Mouse (Mus musculus) gastrocnemius, adult 2 months (tissue): ENCODE measurements around the gene Fgfr2. TPM values are rescaled to one million over a fixed set of nuclear protein-coding genes. Genes with fewer than 3 reads are reported as not detected.

Source experiments
- DNase-seq: peaks from one replicate; pipeline ENCODE4 v3.0.0; 2022
- H3K27ac ChIP-seq: fragments of 200-600 bp; 2 replicates; pipeline ENCODE4 v1.8.1; 2022; ENCODE audit warnings: mild to moderate bottlenecking
- H3K4me3 ChIP-seq: fragments of 200-600 bp; 2 replicates; pipeline ENCODE4 v1.8.1; 2022; ENCODE audit warnings: mild to moderate bottlenecking, moderate library complexity
- CTCF ChIP-seq: fragments of 200-600 bp; IDR thresholded peaks from 2 replicates; pipeline ENCODE4 v1.8.1; 2022; ENCODE audit warnings: antibody characterized with exemption, mild to moderate bottlenecking, moderate library complexity
- intact Hi-C: fragments of 180-260 bp; cut with DNase I; formaldehyde crosslinking; loops from one replicate; pipeline ENCODE4 v1.15.1; 2025
- total RNA-seq, 2 experiments: library from RNA; stranded (reverse); gene quantifications; 2 replicates each; pipeline ENCODE4 v1.2.3; 2021

Gene Fgfr2
- total RNA-seq, 2 experiments from 2014 or later: 0.15 to 0.33 TPM

DNA sequence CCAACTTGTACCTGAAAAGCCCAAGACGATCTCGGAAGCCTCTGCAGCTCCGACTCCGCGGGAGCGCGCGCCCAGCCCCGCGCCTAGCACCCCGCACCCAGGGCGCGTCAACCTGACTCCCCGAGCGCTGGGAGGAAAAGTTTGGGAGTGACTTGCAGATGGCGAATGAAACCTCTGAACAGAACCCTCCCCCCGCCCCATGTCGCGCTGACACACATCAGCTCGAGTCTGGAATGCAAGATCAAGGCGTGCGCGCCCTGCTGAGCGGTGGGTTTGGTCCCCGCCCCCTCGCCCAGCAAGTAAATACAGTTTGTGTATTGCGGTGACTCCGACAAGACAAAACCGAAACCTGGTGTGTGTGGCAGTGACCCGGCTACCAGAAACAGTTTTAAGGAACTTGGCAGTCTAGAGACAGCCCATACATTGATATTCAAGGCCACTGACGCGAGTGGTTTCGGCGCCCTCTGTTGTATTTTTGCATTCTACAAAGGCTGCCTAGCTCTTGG is 806.1 kb downstream of the Fgfr2 start, which contains the start of gene Chst15:
Gene Chst15 (minus strand): TSS at position 193 of the 506 bp plus-strand sequence.
- peak within 1 kb of the TSS; percentile 91 for H3K4me3 ChIP-seq
- DNase-seq: peak; percentile 41
- intact Hi-C loops: no loop called here
- peak within 1 kb of the TSS; percentile 87 for H3K27ac ChIP-seq
- TF ChIP-seq CTCF: no peak

DNA sequence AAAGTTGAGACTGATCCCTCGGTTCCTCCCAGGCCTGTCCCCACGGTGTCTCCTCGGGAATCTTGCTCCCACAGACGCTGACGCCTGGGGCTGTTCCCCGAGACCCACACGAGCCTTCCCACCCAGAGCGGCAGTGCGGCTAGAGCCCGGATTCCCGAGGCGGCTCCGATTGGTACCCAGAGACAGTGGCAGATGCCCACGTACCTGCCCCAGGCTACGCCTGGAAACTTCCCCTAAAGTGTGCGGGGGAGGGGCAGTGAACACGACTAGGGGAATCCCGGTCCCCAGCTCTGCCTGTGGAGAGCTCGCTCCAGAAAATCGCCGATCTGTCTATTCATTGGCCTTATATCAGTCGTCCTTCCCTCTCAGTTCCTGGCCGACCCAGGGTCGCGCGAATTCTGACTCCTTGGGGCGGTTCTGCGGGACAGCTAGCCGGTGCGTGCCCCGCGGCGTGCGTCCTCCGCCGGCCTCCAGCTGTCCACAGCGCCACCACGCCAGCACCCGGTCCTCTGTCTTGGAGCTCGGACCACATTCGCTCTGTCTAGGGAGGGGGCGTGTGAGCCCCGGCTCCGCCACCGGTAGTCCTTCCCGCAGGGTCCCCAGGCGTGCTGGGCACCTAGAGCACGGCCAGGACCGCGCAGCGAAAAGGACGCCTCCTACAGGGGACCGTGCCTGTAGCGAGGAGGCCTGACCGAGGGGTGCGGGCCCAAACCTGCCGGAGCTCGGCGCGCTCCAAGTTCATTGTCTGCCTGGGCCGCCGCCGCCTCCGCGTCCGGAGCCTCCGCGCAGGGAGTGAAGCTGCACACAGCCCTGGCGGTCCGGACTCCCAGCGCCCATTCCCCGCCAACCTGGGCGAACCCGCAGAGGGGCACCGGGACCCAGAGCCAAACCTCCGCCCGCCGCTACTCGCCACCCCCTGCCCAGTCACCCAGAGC is 806.8 kb downstream of the Fgfr2 start:
- H3K4me3 ChIP-seq: peak overlapping the region; percentile 91
- peak; percentile 72 for DNase-seq
- intact Hi-C loops: loop anchor here (1.0 kb wide), 2 partner anchors 90 to 155 kb away; no protein-coding TSS in a partner anchor
- TF ChIP-seq CTCF: peak; percentile 55
- H3K27ac ChIP-seq: peak overlapping the region; percentile 87

DNA sequence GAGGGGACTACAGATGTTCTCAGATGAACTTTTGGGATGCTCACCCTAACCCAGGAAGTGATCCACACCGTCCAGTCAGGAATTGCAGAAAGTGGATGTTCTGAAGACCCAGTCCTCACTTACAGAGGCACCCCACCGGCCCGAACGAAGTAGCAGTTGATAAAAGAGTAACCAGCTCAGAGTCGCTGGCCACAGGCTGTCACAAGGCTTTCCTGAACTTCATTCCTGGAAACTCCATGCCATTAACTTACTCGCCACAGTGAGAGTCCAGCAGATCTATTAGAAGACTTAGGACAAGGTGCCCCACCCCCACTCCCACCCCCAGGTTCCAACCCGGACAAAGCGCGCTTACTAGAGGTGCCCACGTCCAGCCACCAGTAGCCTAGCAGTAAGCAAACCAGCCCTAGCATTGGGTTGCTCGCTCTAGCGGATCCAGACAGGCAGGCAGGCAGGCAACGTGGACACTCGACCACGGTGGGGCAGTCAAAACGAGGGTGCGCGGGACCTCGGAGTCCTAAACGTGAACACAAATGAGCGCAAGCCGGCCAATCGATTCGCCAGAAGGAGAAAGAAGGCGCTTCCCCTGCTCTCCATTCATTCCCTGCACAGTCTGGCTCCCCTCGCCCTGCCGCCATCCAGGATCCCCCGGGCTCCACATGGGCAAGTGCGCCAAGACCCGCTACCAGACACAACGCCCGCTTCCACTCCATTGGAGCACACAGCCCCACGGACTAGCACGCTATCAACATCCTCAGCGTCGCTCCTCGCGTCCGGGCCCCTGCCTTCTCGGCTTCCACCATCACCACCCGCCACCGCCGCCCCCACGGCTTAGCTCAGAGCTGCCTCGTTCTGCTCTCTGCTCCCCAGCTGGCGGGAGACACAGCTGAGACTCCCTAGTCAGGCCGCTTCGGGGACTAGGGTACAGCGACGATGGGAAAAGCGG is 807.7 kb downstream of the Fgfr2 start:
- intact Hi-C loops: loop anchor here (1.0 kb wide), 4 partner anchors 89 to 236 kb away; no protein-coding TSS in a partner anchor
- peak overlapping the region; percentile 87 for H3K27ac ChIP-seq
- DNase-seq: peak; percentile 83
- TF ChIP-seq CTCF: peak; percentile 62
- peak overlapping the region; percentile 91 for H3K4me3 ChIP-seq

DNA sequence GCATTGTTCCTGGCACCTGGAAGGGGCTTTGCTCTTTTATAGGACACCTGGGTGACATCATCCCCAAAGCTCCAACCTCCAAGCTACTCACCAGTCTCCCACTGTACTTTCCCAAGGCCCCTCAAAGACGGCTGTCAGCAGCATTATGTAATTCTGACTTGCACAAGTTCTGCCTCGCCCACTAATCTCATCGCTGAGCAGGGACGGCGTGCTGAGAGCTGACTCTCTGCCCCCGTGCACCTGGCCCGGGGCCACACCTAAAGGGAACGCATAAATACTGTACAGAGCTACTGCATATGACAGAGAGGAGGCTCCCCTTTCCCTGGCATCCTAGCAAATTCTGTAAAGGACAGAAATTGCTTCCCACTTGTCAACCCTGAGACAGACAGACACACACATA is 810.8 kb downstream of the Fgfr2 start:
- H3K4me3 ChIP-seq: no peak overlapping the region
- DNase-seq: no peak
- TF ChIP-seq CTCF: no peak
- intact Hi-C loops: no loop called here
- H3K27ac ChIP-seq: no peak overlapping the region

DNA sequence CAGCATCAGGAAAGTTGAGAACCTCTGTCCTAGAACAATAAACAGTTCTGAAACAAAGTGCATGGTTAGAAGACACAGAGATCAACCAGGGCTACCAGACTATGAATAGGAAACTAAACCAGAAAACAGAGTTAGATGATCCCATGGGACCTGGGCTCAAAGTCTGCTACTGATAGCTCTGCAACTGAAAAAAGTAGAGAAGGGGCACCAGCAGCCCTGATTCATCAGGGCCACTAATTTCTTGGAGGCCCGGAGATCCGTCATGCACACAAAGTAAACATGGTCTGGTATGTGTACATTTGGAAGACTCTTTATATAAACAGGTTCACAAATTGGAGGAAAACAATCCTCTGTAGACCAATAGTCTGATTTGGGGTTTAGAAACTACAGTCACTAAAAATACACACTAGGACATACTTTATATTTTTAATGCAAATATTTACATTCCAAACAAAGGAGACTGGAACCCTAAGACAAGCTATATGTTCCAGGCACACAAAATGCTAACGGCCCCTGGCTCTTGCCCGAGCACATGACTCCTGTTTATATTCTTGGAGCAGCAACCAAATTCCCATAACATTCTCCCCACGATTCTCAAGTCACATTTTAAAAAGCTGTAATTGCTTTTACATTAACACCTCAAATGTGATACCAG is 814.5 kb downstream of the Fgfr2 start:
- H3K4me3 ChIP-seq: no peak overlapping the region
- DNase-seq: no peak
- no peak for TF ChIP-seq CTCF
- intact Hi-C loops: no loop called here
- H3K27ac ChIP-seq: no peak overlapping the region

DNA sequence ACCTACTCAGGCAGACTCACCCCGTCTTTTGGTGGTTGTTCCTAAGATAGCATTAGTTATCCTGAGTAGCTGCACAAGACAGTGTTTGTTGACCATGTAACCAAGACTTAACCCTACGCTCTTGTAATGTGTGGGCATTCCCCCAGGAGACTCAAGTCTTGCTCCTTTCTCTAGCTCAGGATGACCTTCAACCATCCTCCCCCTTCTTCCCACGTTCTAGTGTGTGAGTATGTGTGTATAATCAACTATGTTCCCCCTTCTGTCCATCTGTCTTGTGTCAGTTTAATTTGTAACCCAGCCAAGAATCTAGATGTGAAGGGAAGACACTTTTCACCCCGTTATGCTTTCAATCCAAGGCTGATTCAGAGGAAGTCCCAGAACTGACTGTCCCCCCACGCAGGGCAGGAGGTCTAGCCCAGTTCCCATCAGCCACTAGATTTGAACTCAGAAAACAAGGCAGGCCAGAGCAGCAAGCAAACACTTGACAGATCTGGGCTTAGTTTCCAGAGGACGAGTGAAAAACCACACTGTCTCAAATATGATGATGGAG is 815.4 kb downstream of the Fgfr2 start:
- no peak for DNase-seq
- no peak overlapping the region for H3K4me3 ChIP-seq
- intact Hi-C loops: no loop called here
- no peak for TF ChIP-seq CTCF
- H3K27ac ChIP-seq: no peak overlapping the region

DNA sequence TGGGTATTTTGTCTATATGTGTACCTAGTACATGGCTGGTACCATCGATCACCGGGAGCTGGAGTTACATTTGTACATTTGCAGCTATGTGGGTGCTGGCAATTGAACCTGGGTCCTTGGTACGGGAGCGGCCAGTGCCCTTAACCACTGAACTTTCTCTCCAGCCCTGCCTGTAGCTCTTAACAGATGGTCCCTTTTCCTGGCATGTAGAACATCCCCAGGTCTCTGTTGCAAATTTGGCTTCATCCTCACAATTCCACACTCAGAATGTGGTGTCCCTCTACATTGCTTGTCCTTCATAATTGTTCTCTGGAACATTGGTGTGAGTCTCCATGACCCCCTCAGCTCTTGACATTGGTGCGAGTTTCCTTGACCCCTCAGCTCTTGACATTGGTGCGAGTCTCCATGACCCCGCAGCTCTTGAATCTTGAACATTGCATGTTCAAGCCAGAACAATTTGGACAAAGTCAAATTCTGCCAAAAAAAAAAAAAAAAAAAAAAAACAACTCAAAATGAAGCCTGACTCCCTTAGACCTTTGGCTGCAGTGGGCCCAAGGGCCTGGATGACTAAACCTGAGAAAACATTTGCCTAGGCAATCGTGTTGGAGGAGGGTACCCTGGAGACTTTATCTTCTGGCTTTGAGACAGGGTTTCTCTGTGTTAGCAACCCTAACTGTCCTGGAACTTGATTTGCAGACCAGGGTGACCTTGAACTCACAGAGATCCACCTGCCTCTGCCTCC is 816.3 kb downstream of the Fgfr2 start:
- no peak overlapping the region for H3K27ac ChIP-seq
- no peak for DNase-seq
- intact Hi-C loops: no loop called here
- H3K4me3 ChIP-seq: no peak overlapping the region
- no peak for TF ChIP-seq CTCF

DNA sequence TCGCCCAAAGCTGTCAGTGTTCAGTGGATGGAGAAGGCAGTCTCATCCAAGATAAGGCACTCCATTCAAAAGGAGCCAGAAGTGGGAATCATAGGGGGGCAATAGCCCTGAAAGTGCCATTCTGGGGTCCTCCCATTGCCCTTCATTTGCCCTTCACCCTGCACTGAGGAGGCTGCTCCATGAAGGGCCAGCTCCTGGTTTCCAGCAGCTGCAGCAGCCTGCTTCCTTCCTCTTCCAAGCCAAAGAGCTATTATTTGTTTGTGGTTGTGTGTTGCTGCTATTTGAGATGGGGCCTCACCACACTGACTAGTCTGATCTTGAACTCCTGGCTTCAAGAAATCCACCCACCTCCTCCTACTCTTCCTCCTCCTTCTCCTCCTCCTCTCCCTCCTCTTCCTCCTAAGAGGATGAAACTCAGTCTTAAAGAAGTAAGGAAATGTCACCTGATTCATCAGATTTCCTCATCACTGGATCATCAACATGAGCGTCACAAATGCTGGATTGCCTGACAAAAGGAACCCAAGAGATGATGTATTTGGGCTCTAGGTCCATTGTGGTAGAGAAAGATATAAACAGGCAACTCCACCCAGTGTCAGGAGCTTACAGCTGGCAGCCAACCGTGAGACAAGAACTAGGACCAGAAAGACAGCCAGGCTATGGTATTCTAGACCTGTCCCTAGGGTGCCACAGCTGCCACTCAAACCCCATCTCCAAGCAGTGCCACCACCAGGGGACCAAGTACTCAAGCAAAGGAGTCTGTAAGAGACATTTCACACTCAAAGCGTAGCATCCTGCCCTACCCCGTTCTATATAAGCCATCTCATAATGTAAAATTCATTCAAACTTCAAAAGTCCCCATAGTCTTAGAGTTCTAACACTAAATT is 817.4 kb downstream of the Fgfr2 start:
- intact Hi-C loops: no loop called here
- DNase-seq: no peak
- Histone ChIP-seq H3K4me3 (no peak overlapping the region), H3K27ac (no peak overlapping the region)
- TF ChIP-seq CTCF: no peak

DNA sequence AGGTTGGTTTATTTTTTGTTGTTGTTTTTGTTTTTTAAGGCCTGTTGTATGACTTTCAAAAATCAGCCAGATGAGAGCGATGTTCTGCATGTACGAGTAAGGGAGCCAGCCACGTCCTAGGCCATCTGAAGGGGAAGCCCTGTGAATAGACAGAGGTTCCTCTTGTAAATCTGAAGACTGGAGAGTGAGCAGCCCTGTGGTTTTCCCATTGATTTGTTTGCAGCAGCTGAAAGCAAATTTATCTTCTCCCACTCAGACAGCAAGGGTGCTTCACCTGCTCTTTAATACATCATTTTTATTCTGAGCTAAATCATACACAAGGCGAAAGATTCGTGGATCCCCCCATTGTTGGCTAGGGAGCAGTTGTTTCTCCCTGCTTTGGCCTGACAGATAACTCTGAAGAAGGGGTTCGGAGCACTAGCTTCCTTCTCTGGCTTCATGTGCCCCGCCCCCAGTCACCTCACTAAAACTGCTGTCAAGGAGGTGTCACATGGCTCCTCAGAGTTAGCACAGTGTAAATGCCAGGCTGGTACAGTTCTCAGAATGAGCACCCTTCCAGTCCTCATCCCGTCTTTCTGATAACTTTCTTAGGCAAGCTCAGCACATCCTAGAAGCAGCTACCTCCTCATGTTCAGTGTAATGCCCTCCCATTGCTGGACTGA is 818.6 kb downstream of the Fgfr2 start:
- TF ChIP-seq CTCF: no peak
- no peak for DNase-seq
- intact Hi-C loops: loop anchor here (5.0 kb wide), 1 partner anchor 57 kb away; no protein-coding TSS in a partner anchor
- H3K27ac ChIP-seq: no peak overlapping the region; the same call in 1 of the 2 replicates
- no peak overlapping the region for H3K4me3 ChIP-seq

DNA sequence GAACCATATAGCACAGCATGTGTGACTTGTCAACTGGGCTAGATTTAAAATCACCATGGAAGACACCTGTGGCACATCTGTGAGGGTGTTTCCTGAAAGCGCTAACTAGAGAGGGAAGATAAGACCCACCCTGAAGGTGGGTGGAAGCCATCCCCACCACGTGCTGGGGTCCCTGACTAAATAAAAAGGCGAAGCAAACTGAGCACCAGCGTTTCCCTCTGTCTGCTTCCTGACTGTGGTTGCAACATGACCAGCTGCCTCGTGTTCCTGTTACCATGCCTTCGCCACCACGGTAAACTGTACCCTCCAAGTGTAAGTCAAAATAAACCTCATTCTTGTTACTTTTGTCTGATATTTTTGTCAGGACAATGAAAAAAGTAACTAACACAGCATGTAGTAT is 819.2 kb downstream of the Fgfr2 start:
- TF ChIP-seq CTCF: no peak
- H3K4me3 ChIP-seq: no peak overlapping the region
- intact Hi-C loops: loop anchor here (5.0 kb wide), 1 partner anchor 57 kb away; no protein-coding TSS in a partner anchor
- no peak overlapping the region for H3K27ac ChIP-seq
- DNase-seq: no peak
